Mouse (Mus musculus): ENCODE data around the gene Lypla2. TPM values are rescaled to one million over a fixed set of nuclear protein-coding genes. Genes with fewer than 3 reads are reported as not detected.

The Lypla2 gene
- polyA plus RNA-seq, 1 experiment: 29.8 TPM

DNA sequence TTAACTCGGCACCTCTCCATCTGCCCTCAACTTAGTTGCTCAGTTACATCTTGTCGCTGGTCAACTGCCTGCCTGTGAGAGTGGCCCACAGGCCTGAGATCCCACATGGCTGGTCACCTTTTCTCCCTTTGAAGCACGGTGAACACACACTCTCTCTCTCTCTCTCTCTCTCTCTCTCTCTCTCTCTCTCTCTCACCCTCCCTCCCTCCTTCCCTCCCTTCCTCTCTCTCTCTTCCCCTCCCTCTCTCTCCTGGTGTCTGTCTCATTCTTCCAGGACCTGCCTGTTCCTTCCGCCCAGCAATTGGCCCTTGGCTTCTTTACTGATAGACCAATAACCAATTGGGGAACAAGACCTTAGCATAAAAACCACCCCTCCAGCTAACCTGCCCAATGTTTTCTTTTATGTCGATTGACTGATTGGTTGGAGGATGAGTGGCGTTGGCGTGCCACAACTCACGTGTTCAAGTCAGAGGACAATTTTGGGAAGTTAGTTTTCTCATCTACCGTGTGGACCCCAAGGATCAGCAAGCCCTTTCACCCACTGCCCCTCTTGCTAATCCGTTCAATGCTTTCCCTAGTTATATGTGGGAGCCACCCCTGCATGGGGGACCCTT, 46.1 kb downstream of the Lypla2 start:
- Histone ChIP-seq H3K27ac (replicated peaks; ENCODE audit: low read depth, low read length) (no peak overlapping the region), H3K4me1 (ENCODE audit: control insufficient read depth, insufficient read depth, insufficient read length, low read length) (no peaks in the 10 kb centered on the region), H3K4me3 (ENCODE audit: insufficient read depth, low read depth, low read length) (no peak overlapping the region)

DNA sequence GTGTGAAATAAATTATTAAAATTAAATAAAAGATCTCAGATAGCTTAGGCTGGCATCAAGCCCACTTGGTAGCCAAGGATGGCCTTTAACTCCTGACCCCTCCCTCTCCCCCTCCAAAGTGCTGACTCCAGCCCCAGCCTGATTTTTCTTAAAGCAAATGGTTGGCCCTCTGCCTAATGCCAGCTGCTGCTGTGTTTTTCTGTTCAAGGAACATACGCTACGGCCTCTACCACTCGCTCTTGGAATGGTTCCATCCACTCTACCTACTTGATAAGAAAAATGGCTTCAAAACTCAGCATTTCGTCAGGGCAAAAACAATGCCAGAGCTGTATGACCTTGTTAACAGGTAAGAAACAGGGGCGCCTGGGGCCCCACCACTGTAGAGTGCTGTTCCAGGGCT, 47.1 kb downstream of the Lypla2 start:
- Histone ChIP-seq H3K27ac (replicated peaks; ENCODE audit: low read depth, low read length) (no peak overlapping the region), H3K4me1 (ENCODE audit: control insufficient read depth, insufficient read depth, insufficient read length, low read length) (no peaks in the 10 kb centered on the region), H3K4me3 (ENCODE audit: insufficient read depth, low read depth, low read length) (no peak overlapping the region)

DNA sequence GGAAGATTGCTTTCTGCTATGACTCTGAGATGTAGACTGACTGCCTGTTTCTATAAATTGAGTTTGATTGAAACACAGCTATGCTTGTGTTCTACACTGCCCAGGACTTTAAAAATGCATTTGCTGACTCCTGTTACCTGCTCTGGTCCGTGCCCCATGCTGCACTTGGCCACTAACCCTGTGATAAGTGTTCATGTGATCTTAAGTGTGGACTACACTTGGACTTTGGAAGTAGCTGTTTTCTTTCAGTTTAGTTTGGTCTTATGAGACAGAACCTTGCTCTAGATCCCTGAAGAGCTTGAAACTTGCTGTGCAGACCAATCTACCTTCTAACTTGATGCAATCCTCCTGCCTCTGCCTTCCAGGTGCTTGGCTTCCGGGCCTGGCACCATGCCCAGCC, 48.0 kb downstream of the Lypla2 start:
- no peak overlapping the region for H3K4me3 ChIP-seq (ENCODE audit: insufficient read depth, low read depth, low read length)
- no peak overlapping the region for H3K27ac ChIP-seq (replicated peaks; ENCODE audit: low read depth, low read length)

DNA sequence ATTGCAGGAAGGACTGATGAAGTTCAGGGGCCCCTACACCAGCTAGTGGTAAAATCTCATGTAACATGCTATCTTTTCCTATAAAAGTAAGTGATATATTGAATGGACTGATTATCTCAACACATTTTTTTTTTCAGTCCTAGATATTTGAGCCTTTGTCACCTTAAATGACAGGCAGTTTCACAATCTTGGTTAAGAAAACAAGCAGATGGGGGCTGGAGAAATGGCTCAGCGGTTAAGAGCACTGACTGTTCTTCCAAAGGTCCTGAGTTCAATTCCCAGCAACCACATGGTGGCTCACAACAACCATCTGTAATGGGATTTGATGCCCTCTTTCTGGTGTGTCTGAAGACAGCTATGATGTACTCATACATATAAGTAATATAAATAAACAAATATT, 50.2 kb downstream of the Lypla2 start:
- Histone ChIP-seq H3K4me1 (ENCODE audit: control insufficient read depth, insufficient read depth, insufficient read length, low read length) (no peaks in the 10 kb centered on the region), H3K4me3 (ENCODE audit: insufficient read depth, low read depth, low read length) (no peak overlapping the region), H3K27ac (replicated peaks; ENCODE audit: low read depth, low read length) (peak overlapping the region; percentile 54; the same call in 1 of the 2 replicates)

More for the DNA sequence above, 48.0 kb downstream of the Lypla2 start:
- no peaks in the 10 kb centered on the region for H3K4me1 ChIP-seq (ENCODE audit: control insufficient read depth, insufficient read depth, insufficient read length, low read length)

DNA sequence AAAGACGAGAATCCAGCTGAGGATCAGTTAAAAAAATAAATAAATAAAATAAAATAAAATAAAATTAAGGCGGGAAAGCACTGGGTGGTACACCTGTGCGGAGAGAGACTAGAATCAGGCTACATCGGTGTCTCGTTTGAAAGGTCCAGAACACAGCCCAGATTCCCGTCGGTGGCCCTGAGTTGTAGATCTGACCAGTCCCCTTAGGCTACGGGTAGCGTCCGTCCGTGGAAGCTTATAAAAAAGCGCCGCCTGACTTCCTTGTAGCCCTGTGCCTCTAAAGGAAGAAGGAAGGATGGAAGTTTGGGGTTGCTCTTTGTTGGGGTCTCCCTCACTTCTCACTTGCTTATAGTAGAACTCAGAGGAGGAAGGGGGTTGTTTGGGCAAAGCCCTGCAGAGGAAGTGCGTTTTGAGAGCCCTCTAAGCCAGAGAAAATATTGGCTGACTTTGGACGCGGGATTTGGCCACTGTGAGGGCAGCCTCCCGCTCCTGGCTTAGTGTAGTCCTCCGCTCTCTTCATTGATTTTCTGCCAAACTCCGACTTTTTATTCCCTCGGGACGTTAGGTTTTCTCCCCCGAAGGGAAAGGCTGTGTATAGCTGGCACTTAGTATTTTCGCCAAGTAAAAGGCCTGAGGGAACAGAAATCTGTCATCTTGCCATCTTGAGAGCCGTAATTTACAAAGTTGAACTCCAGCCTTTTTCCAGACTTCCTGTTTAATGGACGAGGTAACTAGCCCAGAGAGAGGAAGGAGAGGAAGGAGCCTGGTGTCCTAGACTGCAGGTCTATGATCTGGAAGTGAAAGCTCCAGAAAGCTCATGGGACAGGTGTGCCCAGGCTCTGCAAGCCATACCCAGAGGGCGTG, 50.9 kb downstream of the Lypla2 start:
- H3K4me1 ChIP-seq (ENCODE audit: control insufficient read depth, insufficient read depth, insufficient read length, low read length): no peaks in the 10 kb centered on the region
- peak overlapping the region; percentile 81 for H3K4me3 ChIP-seq (ENCODE audit: insufficient read depth, low read depth, low read length)
- H3K27ac ChIP-seq (replicated peaks; ENCODE audit: low read depth, low read length): peak overlapping the region; percentile 59

DNA sequence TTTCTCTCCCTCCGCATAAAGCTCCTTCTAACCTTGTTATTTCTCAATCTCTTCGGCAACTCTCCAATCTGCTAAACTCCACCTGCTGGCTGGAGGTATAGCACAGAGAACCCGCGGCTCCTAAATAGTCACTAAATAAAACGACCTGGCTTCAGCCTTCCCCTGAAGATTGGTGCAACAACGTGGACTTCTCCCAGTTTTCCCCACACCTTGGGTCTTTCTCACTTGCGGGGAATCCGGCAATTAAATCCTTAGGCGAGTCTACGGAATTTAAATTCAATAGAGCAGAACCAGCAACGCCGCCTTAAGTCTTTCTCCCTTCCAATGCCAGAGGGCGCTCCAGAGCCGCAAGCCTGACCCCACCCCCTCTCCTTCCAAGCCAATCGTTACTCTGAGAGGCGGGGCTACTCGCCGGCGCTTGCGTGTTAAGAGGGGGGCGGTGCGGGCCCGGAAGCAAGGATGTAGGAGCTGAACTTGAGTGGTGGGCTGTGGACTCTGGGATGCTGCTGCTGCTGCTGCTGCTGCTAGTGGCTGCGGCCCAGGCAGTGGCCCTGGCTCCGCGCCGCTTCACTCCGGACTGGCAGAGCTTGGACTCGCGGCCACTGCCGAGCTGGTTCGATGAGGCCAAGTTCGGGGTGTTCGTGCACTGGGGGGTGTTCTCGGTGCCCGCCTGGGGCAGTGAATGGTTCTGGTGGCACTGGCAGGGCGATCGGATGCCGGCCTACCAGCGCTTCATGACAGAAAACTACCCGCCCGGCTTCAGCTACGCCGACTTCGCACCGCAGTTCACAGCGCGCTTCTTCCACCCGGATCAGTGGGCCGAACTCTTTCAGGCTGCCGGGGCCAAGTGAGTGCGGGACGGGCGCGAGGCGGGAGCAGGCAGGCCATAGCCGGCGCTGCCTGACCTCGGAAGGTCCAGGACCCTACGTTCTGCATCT, 51.9 kb downstream of the Lypla2 start, which contains the start of gene Fuca1:
Gene Fuca1, plus strand, starts transcription at position 432 of the 938 bp plus-strand sequence.
- Histone ChIP-seq H3K27ac (replicated peaks; ENCODE audit: low read depth, low read length) (peak within 1 kb of the TSS; percentile 70), H3K4me1 (ENCODE audit: control insufficient read depth, insufficient read depth, insufficient read length, low read length) (no peaks in the 10 kb centered on the region), H3K4me3 (ENCODE audit: insufficient read depth, low read depth, low read length) (peak within 1 kb of the TSS; percentile 81)

DNA sequence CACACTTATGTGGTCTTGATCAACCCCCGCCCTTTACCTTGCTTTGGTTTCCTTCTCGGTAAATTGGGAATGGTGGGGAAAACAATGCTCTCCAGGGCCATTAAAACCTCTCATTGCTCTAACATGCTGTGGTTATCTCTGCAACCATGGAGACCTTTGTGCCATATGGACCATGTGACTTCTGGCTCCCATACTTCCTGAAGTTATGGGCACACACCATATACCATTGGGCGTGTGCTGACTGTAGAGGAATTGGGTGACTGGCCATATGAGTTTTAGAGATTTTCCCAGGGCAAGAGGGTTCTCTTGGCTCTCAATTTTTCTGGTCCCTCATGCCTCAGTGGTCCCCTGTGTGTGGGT, 53.2 kb downstream of the Lypla2 start:
- H3K27ac ChIP-seq (replicated peaks; ENCODE audit: low read depth, low read length): peak overlapping the region; percentile 61
- H3K4me1 ChIP-seq (ENCODE audit: control insufficient read depth, insufficient read depth, insufficient read length, low read length): no peaks in the 10 kb centered on the region
- no peak overlapping the region for H3K4me3 ChIP-seq (ENCODE audit: insufficient read depth, low read depth, low read length)

DNA sequence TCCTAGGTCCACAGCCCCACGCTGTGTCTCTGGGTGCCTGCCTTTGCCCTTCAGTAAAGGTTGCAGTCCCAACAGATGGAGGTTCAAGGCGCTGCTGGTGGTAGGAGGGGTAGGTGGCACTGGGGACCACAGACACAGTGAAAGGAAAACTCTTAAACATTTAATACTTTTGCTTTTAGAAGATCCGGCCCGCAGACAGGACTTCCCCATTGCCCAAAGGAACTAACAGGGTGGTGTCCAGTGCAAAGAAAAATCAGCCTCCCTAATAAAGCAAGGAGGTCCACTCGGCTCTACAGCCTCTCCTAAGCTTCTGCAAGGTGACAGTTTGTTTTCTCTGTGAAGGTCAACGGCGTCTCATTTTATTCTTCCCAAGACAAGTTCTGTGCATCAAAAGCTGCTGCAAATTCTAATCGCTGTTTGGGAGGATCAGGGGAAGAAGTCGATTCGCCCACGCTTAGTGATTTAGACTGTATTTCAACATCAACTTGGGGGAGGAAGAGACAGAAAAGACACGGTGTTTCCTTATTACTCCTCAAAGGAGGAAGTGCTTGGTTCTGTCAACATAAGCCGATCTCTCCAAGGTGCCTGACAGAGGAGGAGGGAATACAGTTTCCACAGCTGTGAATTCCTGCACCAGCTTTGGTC, 53.7 kb downstream of the Lypla2 start:
- no peaks in the 10 kb centered on the region for H3K4me1 ChIP-seq (ENCODE audit: control insufficient read depth, insufficient read depth, insufficient read length, low read length)
- H3K4me3 ChIP-seq (ENCODE audit: insufficient read depth, low read depth, low read length): no peak overlapping the region
- peak overlapping the region; percentile 75 for H3K27ac ChIP-seq (replicated peaks; ENCODE audit: low read depth, low read length)

Other genes starting within 250 kb of the Lypla2 start
- not detected in 2 replicates for gene Il22ra1, start 244.5 kb downstream of the Lypla2 start, polyA plus RNA-seq (2012; ENCODE audit: insufficient read depth, insufficient read length, missing spikeins)
- gene Myom3, start 212.9 kb downstream of the Lypla2 start, polyA plus RNA-seq (2012; ENCODE audit: insufficient read depth, insufficient read length, missing spikeins): 7.0 and 8.0 TPM in 2 replicates
- gene Srsf10, start 116.9 kb downstream of the Lypla2 start, polyA plus RNA-seq (2012; ENCODE audit: insufficient read depth, insufficient read length, missing spikeins): 58.3 and 62.6 TPM in 2 replicates
- 86.4 and 125 TPM in 2 replicates for gene Pnrc2, start 98.8 kb downstream of the Lypla2 start, polyA plus RNA-seq (2012; ENCODE audit: insufficient read depth, insufficient read length, missing spikeins)
- gene Cnr2, start 77.2 kb downstream of the Lypla2 start, polyA plus RNA-seq (2012; ENCODE audit: insufficient read depth, insufficient read length, missing spikeins): 0.55 and 0.58 TPM in 2 replicates
- gene Fuca1, start 51.9 kb downstream of the Lypla2 start, polyA plus RNA-seq (2012; ENCODE audit: insufficient read depth, insufficient read length, missing spikeins): 106 and 110 TPM in 2 replicates
- gene Hmgcl, start 26.2 kb downstream of the Lypla2 start, polyA plus RNA-seq (2012; ENCODE audit: insufficient read depth, insufficient read length, missing spikeins): 45.1 and 79.9 TPM in 2 replicates
- 40.3 and 53.3 TPM in 2 replicates for gene Gale, start 8.9 kb downstream of the Lypla2 start, polyA plus RNA-seq (2012; ENCODE audit: insufficient read depth, insufficient read length, missing spikeins)
- 20.3 and 31.3 TPM in 2 replicates for gene Pithd1, start 14.6 kb upstream of the Lypla2 start, polyA plus RNA-seq (2012; ENCODE audit: insufficient read depth, insufficient read length, missing spikeins)
- 28.3 and 33.8 TPM in 2 replicates for gene Eloa, start 49.1 kb upstream of the Lypla2 start, polyA plus RNA-seq (2012; ENCODE audit: insufficient read depth, insufficient read length, missing spikeins)
- gene Rpl11, start 80.8 kb upstream of the Lypla2 start, polyA plus RNA-seq (2012; ENCODE audit: insufficient read depth, insufficient read length, missing spikeins): 772 and 1,311 TPM in 2 replicates
- 75.0 and 78.1 TPM in 2 replicates for gene Id3, start 170.9 kb upstream of the Lypla2 start, polyA plus RNA-seq (2012; ENCODE audit: insufficient read depth, insufficient read length, missing spikeins)
- 2.9 and 6.4 TPM in 2 replicates for gene E2f2, start 199.8 kb upstream of the Lypla2 start, polyA plus RNA-seq (2012; ENCODE audit: insufficient read depth, insufficient read length, missing spikeins)
- gene Asap3, start 233.7 kb upstream of the Lypla2 start, polyA plus RNA-seq (2012; ENCODE audit: insufficient read depth, insufficient read length, missing spikeins): 1.0 and 1.2 TPM in 2 replicates